Mouse (Mus musculus): Measurements from ENCODE around the gene Anapc15.

DNA sequence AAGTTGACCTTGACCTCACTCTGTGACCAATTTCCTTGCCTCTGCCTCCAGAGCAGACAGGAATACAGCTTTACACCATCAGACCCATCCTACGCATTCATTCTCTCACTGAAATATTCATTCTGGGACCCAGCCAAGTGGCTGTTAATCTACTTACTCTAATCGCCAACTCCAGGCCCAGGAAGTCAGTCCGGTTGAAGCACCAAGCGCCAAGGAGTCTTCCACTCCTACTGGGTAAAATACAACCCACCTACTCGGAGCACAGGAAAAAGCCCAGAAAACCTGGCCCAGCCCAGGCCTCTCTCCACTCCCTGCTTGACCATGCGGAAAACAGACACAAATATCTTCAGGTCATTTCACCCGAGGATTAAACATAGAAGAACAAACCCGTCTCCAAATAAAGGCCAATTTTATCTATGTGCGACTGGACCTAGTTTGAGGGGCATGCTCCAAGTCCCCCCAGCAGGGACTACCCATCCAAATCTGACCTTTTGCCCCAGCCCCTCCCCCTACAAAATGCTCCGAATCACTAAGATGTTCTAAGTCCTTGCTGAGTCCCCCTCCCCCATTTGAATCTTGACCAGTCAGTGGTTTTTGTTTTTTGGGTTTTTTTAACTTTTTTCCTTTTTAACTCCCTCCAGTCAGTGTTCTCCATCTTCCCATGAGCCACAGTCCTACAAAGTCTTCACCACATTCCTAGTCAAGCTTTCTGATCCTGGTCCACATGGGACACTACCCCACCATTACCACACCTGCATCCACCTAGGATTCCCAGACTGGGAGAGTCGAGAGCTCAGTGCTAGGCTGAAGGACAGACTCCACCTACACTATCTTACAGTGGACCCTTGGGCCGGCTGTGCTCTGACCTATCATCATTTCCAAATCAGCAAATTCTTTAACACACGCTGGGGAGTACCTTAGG is 5.0 kb downstream of the Anapc15 start:
- TF ChIP-seq CTCF (IDR thresholded peaks at IDR 0.05; ENCODE audit: low read depth, low read length) (no peak), GATA1 (IDR thresholded peaks at IDR 0.05; ENCODE audit: borderline replicate concordance, low read length) (no peak)

Measured in G1E (cell line).